Mouse (Mus musculus) thymus, postnatal 25 days (tissue): Measurements from ENCODE around the gene Sorcs3.

ENCODE experiments used
- DNase-seq: peaks from one replicate; pipeline ENCODE4 v3.0.0; 2022

Gene Sorcs3

GRCm38 (mm10) chr19:48285602-48286225 is 79.9 kb downstream of the Sorcs3 start:
- no peak for DNase-seq

- no peak for DNase-seq
These were observed 88.4 kb downstream of the Sorcs3 start for GRCm38 (mm10) chr19:48294251-48294650.

- DNase-seq, result no peak
These were observed 92.6 kb downstream of the Sorcs3 start for GRCm38 (mm10) chr19:48298384-48298783.

- no peak for DNase-seq
These were observed 94.8 kb downstream of the Sorcs3 start for GRCm38 (mm10) chr19:48300440-48301231.

GRCm38 (mm10) chr19:48301300-48301699 is 95.5 kb downstream of the Sorcs3 start:
- DNase-seq, result no peak

- DNase-seq, result no peak
These were observed 102.5 kb downstream of the Sorcs3 start for GRCm38 (mm10) chr19:48308341-48308740.

- no peak for DNase-seq
These were observed 103.9 kb downstream of the Sorcs3 start for GRCm38 (mm10) chr19:48309531-48310337.

- DNase-seq, result no peak
These were observed 104.5 kb downstream of the Sorcs3 start for GRCm38 (mm10) chr19:48310338-48310710.

GRCm38 (mm10) chr19:48313776-48314175 is 108.0 kb downstream of the Sorcs3 start:
- no peak for DNase-seq

GRCm38 (mm10) chr19:48327115-48327514 is 121.3 kb downstream of the Sorcs3 start:
- no peak for DNase-seq

GRCm38 (mm10) chr19:48328171-48328570 is 122.3 kb downstream of the Sorcs3 start:
- no peak for DNase-seq

- no peak for DNase-seq
These were observed 125.8 kb downstream of the Sorcs3 start for GRCm38 (mm10) chr19:48331640-48332039.

- no peak for DNase-seq
These were observed 127.3 kb downstream of the Sorcs3 start for GRCm38 (mm10) chr19:48333085-48333484.

- DNase-seq, result no peak
These were observed 131.6 kb downstream of the Sorcs3 start for GRCm38 (mm10) chr19:48337461-48337860.

- no peak for DNase-seq
These were observed 132.3 kb downstream of the Sorcs3 start for GRCm38 (mm10) chr19:48338098-48338497.

- no peak for DNase-seq
These were observed 136.9 kb downstream of the Sorcs3 start for GRCm38 (mm10) chr19:48342770-48343169.

GRCm38 (mm10) chr19:48343442-48343841 is 137.6 kb downstream of the Sorcs3 start:
- DNase-seq, result no peak

- no peak for DNase-seq
These were observed 141.3 kb downstream of the Sorcs3 start for GRCm38 (mm10) chr19:48347116-48347515.

- DNase-seq, result no peak
These were observed 151.0 kb downstream of the Sorcs3 start for GRCm38 (mm10) chr19:48356806-48357205.

GRCm38 (mm10) chr19:48362167-48362566 is 156.3 kb downstream of the Sorcs3 start:
- no peak for DNase-seq

- DNase-seq, result no peak
These were observed 162.2 kb downstream of the Sorcs3 start for GRCm38 (mm10) chr19:48368056-48368455.

- no peak for DNase-seq
These were observed 166.0 kb downstream of the Sorcs3 start for GRCm38 (mm10) chr19:48371787-48372186.

- DNase-seq, result no peak
These were observed 172.2 kb downstream of the Sorcs3 start for GRCm38 (mm10) chr19:48378006-48378540.
